Mouse (Mus musculus) adrenal gland, adult 18-20 months (tissue): Measurements from ENCODE around the gene Brd4. TPM values are rescaled to one million over a fixed set of nuclear protein-coding genes. Genes with fewer than 3 reads are reported as not detected.

ENCODE experiments used
- DNase-seq, 2 experiments: peaks; one replicate each; pipeline ENCODE4 v3.0.0; 2021 to 2022; ENCODE audit warnings: low spot score in 2 of 2
- long read RNA-seq, 2 experiments: library from polyadenylated mRNA; stranded (forward); transcript quantifications; one replicate each; pipeline ENCODE4 v2.0.0; 2021
- total RNA-seq, 2 experiments: library from RNA; stranded (reverse); gene quantifications; 1 replicate in 1 of 2; 2 replicates in 1 of 2; pipeline ENCODE4 v1.2.3; 2021

Brd4 gene
- total RNA-seq, result 100 to 1,000 TPM in 1 of 2 experiments, 10 to 100 TPM in 1; 96.2 to 110 TPM
- long read RNA-seq, experiment 1, partial matches to known transcripts, result 4 of 10 reads
- long read RNA-seq, experiment 1, other reads (novel, unspliced or antisense), result 4 of 10 reads
- long read RNA-seq, experiment 2, partial matches to known transcripts, result 8 of 14 reads
- long read RNA-seq, experiment 2, other reads (novel, unspliced or antisense), result 4 of 14 reads

- DNase-seq, result peak; percentile 89 to 92
Observed at GRCm38 (mm10) chr17:32284262-32285137, at the start of gene Brd4. TSS of gene Brd4 (minus strand) at chr17:32284722.

GRCm38 (mm10) chr17:32333675-32334303 is 49.3 kb upstream of the Brd4 start:
- no peak for DNase-seq

- no peak for DNase-seq
Observed at GRCm38 (mm10) chr17:32327501-32327900, 43.0 kb upstream of the Brd4 start.

- DNase-seq, result no peak
Observed at GRCm38 (mm10) chr17:32322809-32323208, 38.3 kb upstream of the Brd4 start.

GRCm38 (mm10) chr17:32321836-32322235 is 37.3 kb upstream of the Brd4 start:
- DNase-seq, result no peak

GRCm38 (mm10) chr17:32321390-32321734 is 36.8 kb upstream of the Brd4 start:
- no peak for DNase-seq

- peak; percentile 90 to 92 for DNase-seq
Observed at GRCm38 (mm10) chr17:32320597-32321389, 36.3 kb upstream of the Brd4 start, which contains the start of gene Akap8. TSS of gene Akap8 (minus strand) at chr17:32321238.

- DNase-seq, result no peak
Observed at GRCm38 (mm10) chr17:32319950-32320349, 35.4 kb upstream of the Brd4 start.

- DNase-seq, result no peak
Observed at GRCm38 (mm10) chr17:32317708-32318107, 33.2 kb upstream of the Brd4 start.

- no peak for DNase-seq
Observed at GRCm38 (mm10) chr17:32317032-32317431, 32.5 kb upstream of the Brd4 start.

- no peak for DNase-seq
Observed at GRCm38 (mm10) chr17:32315560-32315959, 31.0 kb upstream of the Brd4 start.

- DNase-seq, result no peak
Observed at GRCm38 (mm10) chr17:32313892-32314291, 29.4 kb upstream of the Brd4 start.

- no peak for DNase-seq
Observed at GRCm38 (mm10) chr17:32312801-32313200, 28.3 kb upstream of the Brd4 start.

- no peak for DNase-seq
Observed at GRCm38 (mm10) chr17:32307963-32308362, 23.4 kb upstream of the Brd4 start.

- DNase-seq, result no peak
Observed at GRCm38 (mm10) chr17:32298125-32298524, 13.6 kb upstream of the Brd4 start.

- no peak for DNase-seq
Observed at GRCm38 (mm10) chr17:32295901-32296300, 11.4 kb upstream of the Brd4 start.

GRCm38 (mm10) chr17:32295160-32295559 is 10.6 kb upstream of the Brd4 start:
- no peak for DNase-seq

GRCm38 (mm10) chr17:32285138-32285670 is 682 bp upstream of the Brd4 start:
- no peak for DNase-seq

GRCm38 (mm10) chr17:32283771-32284221 is 726 bp downstream of the Brd4 start:
- DNase-seq, result peak; percentile 53 to 61

GRCm38 (mm10) chr17:32283341-32283740 is 1.2 kb downstream of the Brd4 start:
- DNase-seq, result peak in 1 of 2 experiments; percentile 35
